Mouse (Mus musculus) CD4-positive helper T cell, adult 2 months (primary cell): ENCODE results near the gene Gm28360.
"Not testable (repeated sequence)": the region's sequence is repeated elsewhere in the genome, so short reads cannot be mapped to it uniquely, and the experiment has no call there.

Source experiments
- DNase-seq: peaks from one replicate; pipeline ENCODE4 v3.0.0-alpha.2; 2012; ENCODE audit warnings: low read depth, missing footprints, low spot score

The Gm28360 gene

GRCm38 (mm10) chr1:117829781-117830180 is at the start of gene Gm28360:
Gene Gm28360 (plus strand): TSS chr1:117830081.
- not testable (repeated sequence) for DNase-seq

GRCm38 (mm10) chr1:117780833-117781232 is 49.0 kb upstream of the Gm28360 start, which contains the start of gene B020011L13Rik:
Gene B020011L13Rik (plus strand): TSS chr1:117781133.
- DNase-seq = not testable (repeated sequence)

DNA sequence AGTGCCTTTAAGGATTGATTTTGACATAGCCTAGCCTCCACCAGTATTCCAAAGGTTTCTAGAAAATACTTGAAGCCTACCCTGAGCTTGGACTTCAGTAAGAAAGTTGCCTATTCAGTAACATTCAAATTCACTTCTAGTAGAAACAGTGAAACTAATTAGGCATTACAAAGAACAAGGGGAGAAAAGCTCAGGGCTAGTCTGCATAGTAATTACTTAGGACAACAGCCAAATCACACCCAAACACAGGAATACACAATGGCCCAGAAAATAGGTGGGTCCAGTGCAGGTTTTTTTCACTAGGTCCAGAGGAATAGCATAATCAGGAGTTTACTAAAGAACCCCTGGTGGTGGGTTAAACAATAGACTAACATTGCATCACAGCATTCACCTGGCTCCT is 13.6 kb upstream of the Gm28360 start:
- not testable (repeated sequence) for DNase-seq

DNA sequence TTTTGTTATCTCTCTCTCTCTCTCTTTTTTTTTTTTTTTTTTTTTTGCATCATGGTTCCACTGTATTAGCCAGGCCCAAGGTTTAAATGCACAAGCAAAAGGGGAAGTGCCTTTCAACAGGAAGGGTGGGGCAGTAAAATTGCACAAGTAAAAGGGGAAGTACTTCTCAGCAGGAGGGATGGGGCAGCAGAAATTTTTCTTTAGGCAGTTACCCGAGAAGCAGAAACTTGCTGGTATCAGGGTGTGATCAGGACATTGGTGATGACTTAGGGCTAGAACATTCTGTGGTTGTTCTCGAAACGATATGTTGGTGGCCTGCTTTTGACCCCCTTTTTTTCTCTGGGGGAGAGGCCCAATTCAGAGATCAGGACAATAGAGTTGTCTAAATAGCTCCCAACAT is 21.8 kb downstream of the Gm28360 start:
- DNase-seq = not testable (repeated sequence)
